Mouse (Mus musculus) cerebellum, adult 2 months (tissue): Measurements from ENCODE around the gene 4930469K13Rik.

Experiments
- CTCF ChIP-seq: fragments of 200-500 bp; IDR thresholded peaks from 2 replicates; pipeline ENCODE4 v1.5.1; 2011; ENCODE audit warnings: low read depth, mild to moderate bottlenecking, control low read depth, low read length, moderate library complexity, borderline replicate concordance; ENCODE audit not compliant: insufficient read depth
- POLR2A ChIP-seq: fragments of 200-500 bp; IDR thresholded peaks from 2 replicates; pipeline ENCODE4 v1.6.1; 2011; ENCODE audit warnings: low read length, control low read depth, borderline replicate concordance; ENCODE audit not compliant: insufficient read depth

DNA sequence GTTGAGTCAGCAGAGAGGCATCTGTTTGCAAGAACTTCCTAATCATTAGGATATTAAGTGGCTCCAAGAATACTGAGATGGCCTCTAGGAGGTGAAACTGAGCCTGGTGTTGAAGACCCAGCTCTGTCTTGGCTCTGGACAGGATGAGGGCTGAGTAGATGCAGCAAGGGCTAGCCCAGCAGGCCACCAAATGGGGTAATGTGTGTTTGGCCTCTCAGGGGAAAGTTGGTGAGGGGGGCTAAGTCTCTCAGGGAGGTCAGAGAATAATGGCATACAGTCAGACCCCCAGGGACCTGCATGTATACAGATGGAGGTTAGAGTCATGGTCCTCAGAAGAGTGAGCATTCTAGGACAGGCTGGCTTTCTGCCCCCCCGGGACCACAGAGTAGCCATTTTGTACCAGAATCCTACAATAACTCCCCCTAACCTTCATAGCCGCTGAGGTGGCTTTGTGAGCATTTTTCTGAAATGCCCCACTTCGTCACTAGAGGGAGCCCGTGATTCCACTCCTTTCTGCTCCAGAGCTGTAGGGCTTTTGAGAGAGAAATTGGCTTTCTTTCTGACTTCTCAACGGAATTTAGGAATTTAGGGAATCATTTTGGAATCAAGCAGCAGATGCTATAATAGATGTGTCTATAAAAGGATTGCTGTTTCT, 96.3 kb downstream of the 4930469K13Rik start:
- TF ChIP-seq POLR2A: no peak
- peak; percentile 63; the same call in 1 of the 2 replicates for TF ChIP-seq CTCF
